Mouse (Mus musculus) stomach, postnatal 0 days (tissue): Measurements from ENCODE around the gene Caml.

ENCODE experiments used
- CTCF ChIP-seq: IDR thresholded peaks from 2 replicates; pipeline ENCODE4 v1.5.1; 2016; ENCODE audit warnings: antibody characterized with exemption, low read depth, mild to moderate bottlenecking, moderate library complexity
- EP300 ChIP-seq: optimal IDR thresholded peaks from 2 replicates; pipeline ENCODE3; 2016; ENCODE audit warnings: antibody characterized with exemption

DNA sequence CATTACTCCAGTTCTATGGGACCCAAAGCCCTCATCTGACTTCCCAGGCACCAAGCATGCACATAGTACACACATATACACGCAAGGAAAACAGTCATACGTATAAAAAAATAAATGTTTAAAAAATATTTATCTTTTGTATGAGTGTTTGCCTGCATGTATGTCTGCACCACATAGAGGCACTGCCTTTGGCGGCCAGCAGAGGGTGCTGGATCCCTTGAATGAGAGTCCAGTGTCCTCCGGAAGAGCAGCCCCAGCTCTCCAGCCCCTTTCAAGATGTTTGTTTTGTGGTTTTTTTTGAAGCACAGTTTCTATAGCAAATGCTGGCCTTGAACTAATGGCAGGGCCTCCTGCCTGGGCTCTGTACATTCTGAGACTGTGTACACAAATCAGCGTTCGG lies 45.7 kb downstream of the Caml start:
- TF ChIP-seq CTCF (peak; percentile 72), EP300 (no peak)
